Mouse (Mus musculus) small intestine, adult 2 months (tissue): ENCODE data around the gene Olfr152. TPM values are rescaled to one million over a fixed set of nuclear protein-coding genes. Genes with fewer than 3 reads are reported as not detected.

ENCODE experiments used
- H3K27ac ChIP-seq: fragments of 200-500 bp; 2 replicates; pipeline ENCODE4 v1.5.1; 2012; ENCODE audit warnings: low read depth, low read length, control low read depth, inconsistent platforms; ENCODE audit not compliant: insufficient read depth
- H3K27me3 ChIP-seq: fragments of 200-500 bp; 2 replicates; pipeline ENCODE4 v1.6.1; 2012; ENCODE audit warnings: mild to moderate bottlenecking, moderate library complexity, low read length, inconsistent platforms; ENCODE audit not compliant: control insufficient read depth, insufficient read depth
- H3K36me3 ChIP-seq: fragments of 200-500 bp; 2 replicates; pipeline ENCODE4 v1.6.1; 2012; ENCODE audit warnings: mild to moderate bottlenecking, low read length, control low read depth, inconsistent platforms; ENCODE audit not compliant: control insufficient read depth, insufficient read depth
- H3K4me1 ChIP-seq: fragments of 200-500 bp; 2 replicates; pipeline ENCODE4 v1.6.1; 2012; ENCODE audit warnings: low read length, inconsistent platforms, mixed read lengths; ENCODE audit not compliant: control insufficient read depth, insufficient read depth, insufficient read length
- H3K4me3 ChIP-seq: fragments of 200-500 bp; 2 replicates; pipeline ENCODE4 v1.5.1; 2012; ENCODE audit warnings: low read depth, mild to moderate bottlenecking, control low read depth, inconsistent platforms, low read length, moderate library complexity
- CTCF ChIP-seq: fragments of 200-500 bp; IDR thresholded peaks from 2 replicates; pipeline ENCODE4 v1.5.1; 2012; ENCODE audit warnings: low read depth, mild to moderate bottlenecking, control low read depth, inconsistent platforms, low read length, moderate library complexity, mixed read lengths; ENCODE audit not compliant: insufficient replicate concordance, insufficient read length; ENCODE audit errors: extremely low read depth
- POLR2A ChIP-seq: fragments of 200-500 bp; IDR thresholded peaks from 2 replicates; pipeline ENCODE4 v1.6.1; 2012; ENCODE audit warnings: low read depth, mild to moderate bottlenecking, control low read depth, inconsistent platforms, low read length, moderate library complexity
- WGBS: fragments of 180-500 bp; shearing (Covaris S2); methylation state at CpG from one replicate; pipeline ENCODE4 v1.1.7; 2018; 5-methylcytosine and 5-hydroxymethylcytosine counted together
- polyA plus RNA-seq: library from polyadenylated mRNA; depleted of rRNA; stranded (reverse); fragments of >200 nt; gene quantifications from 2 replicates; pipeline ENCODE4 v1.2.3, GENCODE M21; 2012; rRNA removed

Olfr152 gene
- polyA plus RNA-seq, 1 experiment, result not detected

DNA sequence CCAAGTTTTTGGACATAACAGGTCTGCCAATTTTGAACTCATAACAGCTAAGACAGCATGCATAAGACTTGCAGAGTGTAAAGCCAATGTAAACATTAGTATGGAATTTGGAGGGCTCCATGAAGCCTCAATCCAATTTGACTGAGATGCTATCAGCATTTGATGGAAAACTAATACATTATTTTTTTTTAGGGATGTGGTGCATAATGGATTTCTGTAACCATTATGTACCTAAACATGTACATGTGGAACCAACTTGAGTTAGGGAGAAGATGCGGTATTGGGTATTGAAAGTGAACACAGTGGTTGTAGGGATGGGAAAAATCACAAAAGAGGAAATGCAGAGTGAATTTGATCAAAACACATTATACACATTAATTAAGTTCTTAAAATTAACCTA, 51.0 kb downstream of the Olfr152 start, which contains the start of gene Olfr1148:
Gene Olfr1148, plus strand, starts transcription at position 301 of the 400 bp plus-strand sequence.
- Histone ChIP-seq H3K4me3 (no peak within 1 kb of the TSS), H3K27ac (no peak within 1 kb of the TSS), H3K4me1 (no peaks in the 10 kb centered on the region), H3K27me3 (no peaks in the 10 kb centered on the region), H3K36me3 (no peaks in the 10 kb centered on the region)
- 85% methylated on average over 1 of the region's 1 CpGs for WGBS
- TF ChIP-seq CTCF (no peak), POLR2A (no peak)

Other genes with a start within 250 kb of the Olfr152 start
- gene Olfr153, start 247.7 kb upstream of the Olfr152 start, polyA plus RNA-seq, result not detected in 2 replicates
- gene Olfr1128, start 233.9 kb upstream of the Olfr152 start, polyA plus RNA-seq, result not detected in 2 replicates
- not detected in 2 replicates for gene Olfr1129, start 205.6 kb upstream of the Olfr152 start, polyA plus RNA-seq
- not detected in 2 replicates for gene Olfr1130, start 173.3 kb upstream of the Olfr152 start, polyA plus RNA-seq
- not detected in 2 replicates for gene Olfr1131, start 152.4 kb upstream of the Olfr152 start, polyA plus RNA-seq
- gene Olfr1132, start 141.9 kb upstream of the Olfr152 start, polyA plus RNA-seq, result not detected in 2 replicates
- gene Olfr1133, start 132.1 kb upstream of the Olfr152 start, polyA plus RNA-seq, result not detected in 2 replicates
- not detected in 2 replicates for gene Olfr1134, start 121.0 kb upstream of the Olfr152 start, polyA plus RNA-seq
- not detected in 2 replicates for gene Olfr1135, start 105.8 kb upstream of the Olfr152 start, polyA plus RNA-seq
- not detected in 2 replicates for gene Olfr1136, start 85.5 kb upstream of the Olfr152 start, polyA plus RNA-seq
- not detected in 2 replicates for gene Olfr1137, start 66.3 kb upstream of the Olfr152 start, polyA plus RNA-seq
- gene Olfr1138, start 39.5 kb upstream of the Olfr152 start, polyA plus RNA-seq, result not detected in 2 replicates
- gene Olfr1140, start 35.7 kb upstream of the Olfr152 start, polyA plus RNA-seq, result not detected in 2 replicates
- not detected in 2 replicates for gene Olfr1141, start 25.5 kb upstream of the Olfr152 start, polyA plus RNA-seq
- gene Olfr1143, start 21.1 kb downstream of the Olfr152 start, polyA plus RNA-seq, result not detected in 2 replicates
- gene Olfr1145, start 30.3 kb downstream of the Olfr152 start, polyA plus RNA-seq, result not detected in 2 replicates
- not detected in 2 replicates for gene Olfr1148, start 51.0 kb downstream of the Olfr152 start, polyA plus RNA-seq
- not detected in 2 replicates for gene Olfr1150-ps1, start 64.5 kb downstream of the Olfr152 start, polyA plus RNA-seq
- not detected in 2 replicates for gene Olfr1151, start 76.4 kb downstream of the Olfr152 start, polyA plus RNA-seq
- gene Olfr1152, start 87.0 kb downstream of the Olfr152 start, polyA plus RNA-seq, result not detected in 2 replicates
- gene Olfr1153, start 115.5 kb downstream of the Olfr152 start, polyA plus RNA-seq, result not detected in 2 replicates
- not detected in 2 replicates for gene Olfr1154, start 125.7 kb downstream of the Olfr152 start, polyA plus RNA-seq
- gene Olfr1155, start 165.7 kb downstream of the Olfr152 start, polyA plus RNA-seq, result not detected in 2 replicates
- not detected in 2 replicates for gene Olfr1156, start 173.6 kb downstream of the Olfr152 start, polyA plus RNA-seq
- not detected in 2 replicates for gene Olfr1157, start 188.8 kb downstream of the Olfr152 start, polyA plus RNA-seq
- gene Olfr74, start 195.2 kb downstream of the Olfr152 start, polyA plus RNA-seq, result not detected in 2 replicates
- not detected in 2 replicates for gene Olfr1158, start 210.6 kb downstream of the Olfr152 start, polyA plus RNA-seq
- gene Olfr1160, start 228.8 kb downstream of the Olfr152 start, polyA plus RNA-seq, result not detected in 2 replicates
- gene Olfr1161, start 243.3 kb downstream of the Olfr152 start, polyA plus RNA-seq, result not detected in 2 replicates